Mouse (Mus musculus) ES-E14 (cell line): ENCODE measurements around the gene Lbp.

Experiments
- CHD2 ChIP-seq: IDR thresholded peaks from 2 replicates; pipeline ENCODE4 v1.6.1; 2014; ENCODE audit warnings: mild to moderate bottlenecking, low read depth, low read length, inconsistent platforms
- HCFC1 ChIP-seq: IDR thresholded peaks from 2 replicates; pipeline ENCODE4 v1.6.1; 2012; ENCODE audit warnings: low read length, inconsistent platforms, borderline replicate concordance; ENCODE audit not compliant: insufficient read depth
- MAFK ChIP-seq: IDR thresholded peaks from 2 replicates; pipeline ENCODE4 v1.6.1; 2014; ENCODE audit warnings: mild to moderate bottlenecking, low read depth, low read length, inconsistent platforms; ENCODE audit not compliant: insufficient read depth
- ZC3H11A ChIP-seq: IDR thresholded peaks from 2 replicates; pipeline ENCODE4 v1.6.1; 2012; ENCODE audit warnings: low read depth, mild to moderate bottlenecking, inconsistent platforms, low read length, borderline replicate concordance
- ZNF384 ChIP-seq: IDR thresholded peaks from 2 replicates; pipeline ENCODE4 v1.6.1; 2012; ENCODE audit warnings: low read depth, low read length, inconsistent platforms

DNA sequence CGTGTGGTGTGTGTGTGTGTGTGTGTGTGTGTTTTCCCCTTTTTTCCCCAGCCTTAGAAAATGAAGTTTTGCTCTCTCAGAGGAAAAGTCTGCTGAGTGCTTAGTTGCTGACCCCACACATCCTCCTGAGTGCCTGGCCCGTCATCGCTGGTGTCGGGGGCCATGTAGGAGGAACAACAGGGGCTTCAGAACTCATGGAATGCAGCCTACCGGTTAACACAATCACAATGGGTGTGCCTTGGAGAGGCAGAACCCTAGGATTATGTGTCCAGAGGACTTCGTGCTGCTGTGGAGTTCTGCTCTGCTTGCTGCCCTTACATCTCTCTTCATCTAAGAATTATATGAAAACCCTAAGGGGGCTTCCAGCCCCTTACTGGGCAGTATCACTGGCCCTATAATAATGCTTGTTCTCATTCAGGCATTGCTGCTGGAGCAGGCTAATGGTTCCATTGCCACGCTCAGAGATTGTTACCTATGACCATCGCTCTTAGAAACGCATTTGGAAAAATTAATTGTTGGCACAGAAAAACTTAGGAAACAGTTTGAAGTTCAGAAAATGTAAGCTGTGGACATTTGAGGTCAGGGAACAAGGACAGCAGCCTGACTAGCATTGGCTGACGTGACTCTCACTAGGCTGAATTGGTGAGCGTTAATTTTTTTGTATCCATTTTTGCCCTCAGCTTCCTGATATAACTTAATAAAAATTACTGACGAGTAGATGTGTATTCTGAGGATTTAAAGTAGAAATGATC, 59.0 kb downstream of the Lbp start:
- TF ChIP-seq ZNF384 (no peak), ZC3H11A (no peak), CHD2 (no peak), HCFC1 (no peak), MAFK (no peak)
